Mouse (Mus musculus): ENCODE measurements around the gene Ddx43.

DNA sequence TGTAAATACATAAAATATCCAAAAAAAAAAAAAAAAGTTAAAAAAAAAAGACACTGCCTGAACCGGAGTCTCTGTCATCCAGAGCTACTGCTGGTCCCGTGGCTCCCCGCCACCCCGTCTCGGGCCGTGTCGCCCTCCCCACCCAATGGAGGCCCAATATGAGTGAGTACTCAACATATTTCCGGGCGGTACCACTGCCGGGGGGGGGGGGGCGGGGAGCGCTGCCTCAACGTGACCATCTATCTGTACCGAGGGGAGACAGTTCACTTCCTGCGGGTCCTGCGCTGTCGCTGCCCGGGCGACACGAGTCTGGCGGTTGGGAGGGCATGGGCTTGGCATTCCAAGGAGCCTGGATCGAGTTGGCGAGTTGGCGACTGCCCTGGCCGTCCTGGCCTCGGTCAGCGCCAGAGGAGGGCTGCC lies 31.8 kb downstream of the Ddx43 start:
- TF ChIP-seq POLR2A (IDR thresholded peaks at IDR 0.05; ENCODE audit: low read depth, low read length) (no peak), CTCF (conservative IDR thresholded peaks at IDR 0.05; ENCODE audit: insufficient read depth, insufficient read length, low read depth, low read length) (no peak)
